Mouse (Mus musculus): ENCODE data around the gene Ets1. TPM values are rescaled to one million over a fixed set of nuclear protein-coding genes. Genes with fewer than 3 reads are reported as not detected.

Gene Ets1
- polyA plus RNA-seq, 1 experiment: not detected

DNA sequence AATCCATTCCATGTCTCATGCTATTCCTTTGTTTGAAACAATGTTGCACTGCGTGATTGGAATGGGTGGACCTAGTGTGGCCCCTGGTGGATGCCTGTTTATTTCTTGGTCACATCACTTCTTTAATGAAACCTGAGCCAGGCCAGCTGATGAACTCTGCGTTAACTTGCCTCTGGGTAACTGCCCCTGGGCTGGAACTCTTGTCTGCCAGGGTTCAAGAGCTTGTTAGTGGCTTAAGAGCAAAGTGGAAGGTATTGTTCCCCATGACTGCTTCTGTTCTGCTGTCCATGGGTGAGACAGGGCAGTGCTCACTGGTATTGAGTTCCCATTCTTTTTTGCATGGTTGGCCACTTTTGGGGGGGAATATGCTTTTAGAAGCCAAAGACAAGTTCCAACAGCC is 85.1 kb downstream of the Ets1 start:
- no peak for TF ChIP-seq GATA1 (IDR thresholded peaks at IDR 0.05; ENCODE audit: low read length)

DNA sequence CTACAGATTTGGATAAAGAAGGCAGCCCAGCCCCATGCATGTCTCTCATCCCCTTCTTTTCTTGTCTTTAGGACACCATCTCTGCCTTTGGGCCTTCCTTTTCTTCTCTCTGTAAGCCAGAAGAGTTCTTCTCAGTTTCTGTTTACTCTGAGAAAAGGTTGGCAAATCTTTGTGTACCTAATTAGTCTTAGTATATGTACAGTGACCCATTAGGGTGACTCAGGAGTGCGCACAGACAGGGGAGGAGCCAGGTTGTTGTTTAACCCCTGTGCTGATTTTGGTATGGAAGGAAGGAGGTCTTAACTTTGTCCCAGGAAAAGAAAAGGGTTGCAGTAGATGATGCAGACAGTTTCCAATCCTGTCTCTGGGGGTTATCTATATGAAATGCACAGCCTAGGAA is 86.2 kb downstream of the Ets1 start:
- TF ChIP-seq GATA1 (IDR thresholded peaks at IDR 0.05; ENCODE audit: low read length): no peak

DNA sequence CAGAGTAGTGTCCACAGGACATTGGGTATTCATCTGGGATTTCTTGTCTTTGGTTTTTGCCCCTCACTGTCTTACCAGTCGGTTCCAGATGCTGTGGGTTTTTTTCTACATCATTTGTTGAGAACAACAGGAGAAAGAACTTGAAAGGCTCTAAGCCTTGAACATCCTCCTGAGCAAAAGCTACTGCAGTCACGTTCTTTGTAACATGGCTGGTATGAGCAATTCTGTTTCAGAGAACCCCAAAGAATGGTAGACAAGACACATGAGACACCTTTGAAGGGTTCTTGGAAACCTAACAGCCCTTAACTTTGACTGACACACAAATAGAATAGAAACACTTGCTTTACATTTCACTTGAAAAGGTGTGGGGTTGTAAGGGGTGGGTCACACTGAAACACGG is 86.9 kb downstream of the Ets1 start:
- TF ChIP-seq GATA1 (IDR thresholded peaks at IDR 0.05; ENCODE audit: low read length): no peak

DNA sequence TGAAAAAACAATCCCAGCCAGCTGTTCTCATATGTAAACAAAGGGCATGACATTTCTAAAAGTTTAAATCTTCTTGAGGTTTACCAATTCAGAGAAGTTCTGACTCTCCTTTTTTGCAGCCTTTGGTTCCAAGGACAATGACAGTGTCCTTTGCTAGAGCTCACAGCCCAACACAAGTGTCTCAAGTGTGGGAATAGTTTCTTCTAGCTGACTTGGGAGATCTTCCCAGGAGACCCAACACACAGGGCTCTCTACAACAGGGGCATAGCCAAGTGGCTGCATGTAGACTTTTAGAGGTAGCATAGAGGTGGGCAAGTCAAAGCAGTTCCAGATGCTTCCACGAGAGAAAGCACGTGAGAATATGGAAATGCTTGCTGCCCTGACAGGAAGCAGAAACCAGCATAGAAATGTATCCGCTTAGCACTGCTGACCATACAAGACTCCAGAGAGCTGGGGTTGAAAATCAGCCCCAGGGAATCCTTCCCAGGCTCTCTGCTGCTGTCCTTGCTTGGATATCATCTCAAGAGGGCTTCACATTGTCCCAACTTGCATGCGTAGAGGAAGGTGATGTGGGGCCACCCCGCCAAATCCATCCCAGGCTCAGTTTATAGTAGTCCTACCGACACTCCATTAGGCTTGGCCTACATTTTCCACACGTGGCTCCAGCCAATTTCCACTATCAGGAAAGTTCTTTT is 88.3 kb downstream of the Ets1 start:
- no peak for TF ChIP-seq GATA1 (IDR thresholded peaks at IDR 0.05; ENCODE audit: low read length)

DNA sequence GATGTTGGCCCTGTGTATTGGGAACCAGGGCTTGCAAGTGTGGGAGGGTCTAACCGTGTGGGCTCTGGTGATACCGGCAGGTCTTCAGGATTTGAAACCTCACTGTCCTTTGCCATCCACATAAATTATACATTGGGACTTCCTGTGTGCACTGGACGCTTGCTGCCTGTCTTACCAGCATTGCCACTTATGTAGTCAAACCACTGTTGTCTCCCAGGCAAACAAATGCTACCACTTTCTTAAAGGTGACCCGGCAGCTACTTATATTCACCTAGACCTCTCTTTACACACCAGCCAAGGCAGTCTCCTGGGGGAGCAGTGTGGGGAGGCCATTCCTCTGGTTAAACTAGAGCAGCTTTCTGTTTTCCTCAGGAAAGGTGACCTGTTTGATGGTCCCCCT is 89.9 kb downstream of the Ets1 start:
- no peak for TF ChIP-seq GATA1 (IDR thresholded peaks at IDR 0.05; ENCODE audit: low read length)

DNA sequence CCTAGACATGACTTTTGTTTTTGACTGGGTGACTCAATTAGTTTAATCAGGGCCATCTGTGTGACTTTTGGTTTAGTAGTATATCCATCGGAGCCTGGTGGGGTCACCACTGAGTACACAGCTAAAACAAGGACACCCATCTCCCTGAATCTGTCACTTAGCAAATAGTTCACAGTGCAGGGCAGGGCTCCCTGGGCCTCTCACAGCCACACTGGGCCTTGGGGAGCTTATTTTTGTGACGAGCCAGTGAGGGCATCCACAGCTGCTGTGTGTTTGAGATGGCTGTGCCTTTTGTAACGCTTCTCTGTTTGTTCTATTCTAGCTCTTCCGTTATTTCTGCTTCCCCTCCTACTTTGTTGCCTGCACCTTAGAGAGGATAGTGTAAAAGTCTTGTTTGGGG is 90.6 kb downstream of the Ets1 start:
- TF ChIP-seq GATA1 (IDR thresholded peaks at IDR 0.05; ENCODE audit: low read length): no peak

DNA sequence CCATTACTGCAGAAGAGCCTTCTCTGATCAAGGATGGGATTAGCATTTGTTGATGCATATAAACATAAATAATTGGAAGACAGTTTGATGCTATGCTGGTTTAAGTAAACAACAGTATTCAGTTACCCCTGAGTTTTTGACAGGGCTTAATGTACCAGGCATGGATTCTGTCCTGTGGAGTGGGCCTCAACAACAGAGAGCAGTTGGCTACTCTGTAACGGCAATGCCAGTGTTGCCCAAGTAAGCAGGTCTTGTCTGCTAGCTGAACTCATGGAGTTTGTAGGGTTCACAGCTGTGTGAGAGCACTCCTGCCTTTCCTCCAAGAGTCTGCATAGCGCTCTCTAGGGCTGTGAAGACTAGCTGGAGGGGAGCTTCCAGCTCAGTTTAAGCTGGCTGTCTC is 91.0 kb downstream of the Ets1 start:
- no peak for TF ChIP-seq GATA1 (IDR thresholded peaks at IDR 0.05; ENCODE audit: low read length)

DNA sequence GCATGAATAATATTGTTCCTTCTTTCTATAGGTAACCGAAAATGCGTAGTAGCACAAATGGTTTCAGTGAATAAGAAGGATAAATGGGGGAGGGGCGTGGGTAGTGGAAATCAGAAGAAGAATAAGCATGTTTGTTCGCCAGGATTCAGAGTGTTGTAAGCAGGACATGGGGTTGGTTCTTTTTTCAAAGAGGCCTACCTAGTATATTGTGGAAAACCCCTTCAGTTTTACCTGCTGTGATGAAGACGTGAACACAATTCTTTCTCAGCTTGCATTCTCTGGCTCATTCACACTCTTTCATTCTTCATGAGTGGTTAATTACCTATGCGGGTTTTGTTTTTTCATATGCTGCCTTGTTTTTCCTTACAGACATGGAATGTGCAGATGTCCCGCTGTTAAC is 92.3 kb downstream of the Ets1 start:
- TF ChIP-seq GATA1 (IDR thresholded peaks at IDR 0.05; ENCODE audit: low read length): no peak

DNA sequence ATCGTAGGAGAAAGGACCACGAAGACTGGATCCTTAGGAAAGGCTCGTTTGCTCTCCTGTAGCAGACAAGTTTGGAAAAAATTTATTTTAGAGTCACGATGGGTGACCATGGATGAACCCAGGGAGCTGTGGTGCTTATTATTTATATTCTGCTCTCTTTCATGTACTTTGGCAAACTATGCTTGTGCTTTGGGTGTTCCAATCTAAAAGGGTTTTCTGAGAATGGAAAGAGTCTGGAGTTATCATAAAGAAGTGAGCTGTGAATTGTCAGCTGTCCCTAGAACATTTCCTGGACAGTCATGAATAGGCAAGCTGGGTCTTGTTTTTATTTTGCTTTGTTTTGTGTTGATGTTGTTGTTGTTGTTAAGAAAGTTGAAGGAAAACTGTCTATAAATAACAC is 92.8 kb downstream of the Ets1 start:
- no peak for TF ChIP-seq GATA1 (IDR thresholded peaks at IDR 0.05; ENCODE audit: low read length)

DNA sequence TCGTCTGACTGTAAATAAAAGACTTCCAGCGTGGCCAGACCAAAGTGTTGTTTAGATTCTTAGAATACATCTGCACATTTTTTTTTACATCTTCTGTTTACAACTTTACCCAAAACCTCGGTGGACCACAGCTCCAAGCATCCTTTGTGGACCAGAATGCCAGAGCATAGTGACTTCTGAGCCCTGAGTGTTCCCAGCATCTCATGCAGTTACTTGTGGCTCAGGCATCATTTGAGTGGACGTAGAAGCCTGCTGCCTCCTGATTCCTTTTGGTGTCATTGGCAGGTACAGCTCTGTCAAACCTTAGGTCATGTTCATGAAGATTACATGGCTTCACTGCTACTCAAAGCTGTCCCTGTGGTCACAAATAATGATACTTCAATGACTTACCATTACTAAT is 93.2 kb downstream of the Ets1 start:
- no peak for TF ChIP-seq GATA1 (IDR thresholded peaks at IDR 0.05; ENCODE audit: low read length)

DNA sequence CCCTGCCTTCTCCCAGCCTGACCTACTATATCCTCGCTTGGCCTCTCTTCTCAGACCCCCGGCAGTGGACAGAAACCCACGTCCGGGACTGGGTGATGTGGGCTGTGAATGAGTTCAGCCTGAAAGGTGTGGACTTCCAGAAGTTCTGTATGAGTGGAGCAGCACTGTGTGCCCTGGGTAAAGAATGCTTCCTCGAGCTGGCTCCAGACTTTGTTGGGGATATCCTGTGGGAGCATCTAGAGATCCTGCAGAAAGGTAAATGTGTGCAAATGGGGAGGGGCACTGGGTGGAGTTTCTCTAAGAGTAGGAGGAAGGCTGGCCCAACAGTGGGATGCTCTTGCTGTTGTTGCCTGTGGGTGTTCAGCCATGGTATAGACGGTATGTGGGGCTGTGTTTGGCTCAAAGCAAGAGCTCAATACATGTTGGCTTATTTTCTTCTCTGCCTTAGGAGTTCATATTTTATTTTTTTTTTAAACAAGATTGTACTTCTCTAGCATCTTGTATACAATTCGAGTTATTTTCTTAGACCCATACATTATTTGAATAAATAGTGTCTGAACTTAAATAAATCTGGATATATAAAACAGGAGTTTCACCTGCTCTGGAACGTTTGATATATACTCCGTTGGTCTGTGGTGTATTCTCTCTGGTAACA is 94.1 kb downstream of the Ets1 start:
- no peak for TF ChIP-seq GATA1 (IDR thresholded peaks at IDR 0.05; ENCODE audit: low read length)

DNA sequence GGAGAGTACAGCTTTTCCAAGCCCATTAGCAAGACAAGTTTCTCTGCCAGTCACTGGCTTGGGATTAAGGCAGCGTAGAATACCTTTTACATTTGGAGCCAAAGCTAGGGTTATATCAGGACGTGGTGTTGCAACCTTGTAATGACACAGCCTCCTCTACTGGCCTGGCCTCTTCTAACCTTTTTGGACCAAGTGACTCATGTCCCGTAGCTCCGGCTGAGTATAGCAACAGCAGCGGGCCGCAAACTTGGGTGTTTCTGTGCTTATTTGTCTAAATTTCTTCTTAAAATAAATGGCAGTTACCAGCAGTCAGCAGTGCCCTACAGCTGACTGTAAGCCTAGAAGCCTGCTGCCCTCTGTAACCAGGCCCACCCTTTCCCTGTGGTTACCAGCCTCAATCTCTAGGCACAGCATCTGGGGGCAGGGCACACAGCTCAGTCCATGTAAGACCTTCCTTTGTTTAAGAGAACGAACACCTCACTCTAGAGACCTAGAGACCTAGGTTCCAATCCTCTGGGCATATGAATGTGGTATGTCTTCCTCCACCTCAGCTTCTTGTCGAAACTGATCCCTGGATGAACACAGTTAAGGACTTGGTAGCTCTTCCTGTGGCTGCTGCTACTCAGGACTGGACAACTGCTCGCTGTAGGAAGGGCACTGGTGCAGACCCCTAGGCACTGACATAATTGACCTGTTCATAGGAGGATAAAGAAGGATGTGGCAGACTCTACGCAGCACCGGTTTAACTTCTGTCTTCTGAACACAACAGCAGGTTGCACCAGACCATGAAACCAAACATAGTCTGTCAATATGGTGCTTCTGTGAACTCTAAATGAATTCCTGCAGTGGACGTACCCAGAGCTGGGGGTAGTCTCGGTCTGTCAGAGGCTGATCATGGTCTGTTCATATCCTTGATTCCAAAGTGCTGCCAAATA is 94.9 kb downstream of the Ets1 start:
- TF ChIP-seq GATA1 (IDR thresholded peaks at IDR 0.05; ENCODE audit: low read length): no peak

DNA sequence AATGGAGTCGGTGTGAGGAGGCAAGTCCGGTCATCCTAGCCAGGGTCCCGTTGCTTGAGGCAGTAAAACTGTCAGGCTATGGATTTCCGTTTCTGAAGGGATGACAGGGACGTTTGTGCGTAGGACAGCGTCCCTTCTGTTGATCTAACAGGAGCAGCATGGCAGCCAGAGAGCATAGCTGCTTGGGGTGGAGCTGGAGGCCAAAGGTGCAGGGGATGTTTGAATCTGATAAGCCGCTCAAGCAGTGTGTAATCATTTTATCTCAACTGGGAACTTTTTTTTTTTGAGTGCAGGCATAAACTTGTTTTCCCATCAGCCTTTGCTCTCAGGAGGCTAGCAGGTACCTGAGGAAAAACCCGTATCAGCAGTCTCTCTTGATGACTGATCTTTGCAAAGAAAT is 95.8 kb downstream of the Ets1 start:
- no peak for TF ChIP-seq GATA1 (IDR thresholded peaks at IDR 0.05; ENCODE audit: low read length)

DNA sequence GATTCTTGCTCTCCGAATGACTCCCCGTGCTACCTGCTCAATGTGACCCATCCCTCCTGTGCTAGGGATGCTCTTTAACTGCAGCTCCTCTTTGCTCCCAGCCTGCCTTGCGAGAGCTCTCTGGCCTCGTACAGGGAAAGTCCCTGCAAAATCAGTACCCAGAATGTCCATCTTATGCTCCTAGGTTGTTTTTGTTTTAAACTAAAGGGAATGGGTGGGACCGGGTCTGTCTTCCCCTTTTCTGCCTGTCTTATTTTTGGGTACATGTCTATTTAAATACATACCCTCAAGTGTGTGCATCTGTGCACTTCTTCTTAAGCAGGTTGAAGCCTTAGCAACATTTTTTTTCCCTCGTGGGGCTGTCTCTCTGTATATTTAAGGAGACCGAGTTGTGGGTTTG is 99.0 kb downstream of the Ets1 start:
- no peak for TF ChIP-seq GATA1 (IDR thresholded peaks at IDR 0.05; ENCODE audit: low read length)

DNA sequence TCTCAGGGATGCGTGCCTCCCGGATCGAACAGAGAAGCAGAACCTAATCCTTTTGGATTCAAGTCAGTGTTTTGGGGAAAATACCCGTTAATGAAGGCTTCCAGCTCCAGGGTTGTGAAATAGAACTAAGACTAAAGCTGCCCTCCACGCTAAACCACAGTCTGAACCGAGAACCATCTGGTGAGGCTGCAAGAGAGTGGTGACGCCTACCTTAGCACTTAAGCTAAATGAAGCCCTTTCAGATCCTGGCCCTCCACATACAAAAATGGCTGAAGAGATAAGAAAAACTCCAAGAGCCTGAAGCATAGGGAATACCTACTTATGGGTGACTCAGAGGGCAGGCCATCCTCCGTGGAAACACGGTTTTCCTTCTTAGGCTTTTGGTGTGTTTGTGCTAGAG is 100.0 kb downstream of the Ets1 start:
- no peak for TF ChIP-seq GATA1 (IDR thresholded peaks at IDR 0.05; ENCODE audit: low read length)

DNA sequence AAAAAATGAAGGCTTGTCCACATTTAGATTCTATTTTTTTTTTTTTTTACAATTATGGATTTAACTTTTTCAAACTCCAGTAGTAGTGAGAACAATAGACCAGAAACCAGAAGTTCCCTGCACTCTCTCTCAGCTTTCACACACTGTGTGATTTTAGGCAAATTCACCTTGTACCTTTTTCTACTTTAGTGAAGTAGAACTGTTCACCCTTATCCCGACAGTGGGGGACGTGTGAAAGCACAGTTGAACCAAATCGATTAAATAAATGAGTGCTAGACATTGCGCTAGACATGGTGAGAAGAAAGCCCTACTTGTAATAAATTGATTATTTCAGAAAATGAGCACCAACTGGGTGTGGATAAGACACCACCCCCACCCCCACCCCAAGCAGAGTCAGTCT is 104.0 kb downstream of the Ets1 start:
- TF ChIP-seq GATA1 (IDR thresholded peaks at IDR 0.05; ENCODE audit: low read length): no peak
